Mouse (Mus musculus) stomach, embryonic 14.5 days (tissue): ENCODE data around the gene Tph1. TPM values are rescaled to one million over a fixed set of nuclear protein-coding genes. Genes with fewer than 3 reads are reported as not detected.
A peak's percentile ranks its signal among the peaks of the same experiment; 100 is the strongest.

Source experiments
- ATAC-seq: fragments of 200-750 bp; cut with Nextera tagmentation; 2 replicates; pipeline ENCODE4 v1.8.0; 2017; ENCODE audit warnings: low read depth, moderate TSS enrichment; ENCODE audit not compliant: insufficient number of reproducible peaks, insufficient read depth, low FRiP score
- H3K27ac ChIP-seq: fragments of 300-500 bp; sonication (generic); 2 replicates; pipeline ENCODE4 v1.5.1; 2014; ENCODE audit warnings: mild to moderate bottlenecking, low read length, moderate library complexity, mixed read lengths
- H3K27me3 ChIP-seq: fragments of 300-500 bp; sonication (generic); 2 replicates; pipeline ENCODE4 v1.6.1; 2014; ENCODE audit warnings: low read length, control low read depth, mixed read lengths; ENCODE audit not compliant: control insufficient read depth, insufficient read depth
- H3K36me3 ChIP-seq: fragments of 300-500 bp; sonication (generic); 2 replicates; pipeline ENCODE4 v1.6.1; 2014; ENCODE audit warnings: mild to moderate bottlenecking, control low read depth, low read length, moderate library complexity, mixed read lengths; ENCODE audit not compliant: control insufficient read depth, insufficient read depth
- H3K4me1 ChIP-seq: fragments of 300-500 bp; sonication (generic); 2 replicates; pipeline ENCODE4 v1.6.1; 2014; ENCODE audit warnings: low read length, control low read depth, mixed read lengths; ENCODE audit not compliant: control insufficient read depth, insufficient read depth
- H3K4me2 ChIP-seq: fragments of 300-500 bp; sonication (generic); replicated peaks from 2 replicates; pipeline ENCODE4 v1.6.1; 2014; ENCODE audit warnings: low read depth, low read length, control low read depth
- H3K4me3 ChIP-seq: fragments of 300-500 bp; sonication (generic); 2 replicates; pipeline ENCODE4 v1.5.1; 2014; ENCODE audit warnings: low read depth, low read length, control low read depth
- H3K9ac ChIP-seq: fragments of 300-500 bp; sonication (generic); replicated peaks from 2 replicates; pipeline ENCODE4 v1.6.1; 2014; ENCODE audit warnings: low read depth, mild to moderate bottlenecking, control low read depth, low read length, moderate library complexity, mixed read lengths
- H3K9me3 ChIP-seq: fragments of 300-500 bp; sonication (generic); 2 replicates; pipeline ENCODE4 v1.6.1; 2016; ENCODE audit warnings: low read depth, low read length, control low read depth; ENCODE audit not compliant: control insufficient read depth
- WGBS: fragments of 180-500 bp; shearing (Covaris S2); extraction: QIAGEN DNeasy Blood & Tissue Kit; methylation state at CpG from one replicate; pipeline ENCODE4 v1.1.7; 2014; 5-methylcytosine and 5-hydroxymethylcytosine counted together
- polyA plus RNA-seq: library from polyadenylated mRNA; unstranded; fragments of >200 nt; fragmentation: Nextera tagmentation; extraction: Ambion mirVana; gene quantifications from 2 replicates; pipeline ENCODE4 v1.2.1, GENCODE M21; 2014

Gene Tph1
- polyA plus RNA-seq, 1 experiment from 2014 or later, result not detected

DNA sequence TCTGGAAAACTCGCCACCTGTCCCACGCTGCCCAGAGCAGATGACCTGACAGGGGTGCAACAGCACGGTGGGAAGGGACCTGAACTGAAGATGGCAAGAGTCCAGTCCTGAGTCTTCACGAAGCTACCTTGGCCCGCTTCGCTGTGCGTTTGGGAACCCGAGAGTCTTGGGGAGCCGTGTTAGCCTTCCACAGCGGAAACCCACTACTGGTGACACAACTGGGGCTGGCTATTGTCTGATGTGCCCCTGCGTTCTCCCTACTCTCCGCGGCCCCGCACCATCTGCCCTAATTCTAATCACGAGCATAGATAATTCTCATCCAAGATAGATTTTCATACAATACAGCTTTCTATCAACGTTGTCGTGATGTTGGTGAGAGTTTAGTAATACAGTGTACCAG is 32.3 kb downstream of the Tph1 start:
- H3K9ac ChIP-seq, result peak overlapping the region; percentile 10; the same call in 1 of the 2 replicates
- H3K4me1 ChIP-seq, result 0 out of 2 replicates have a peak, but pooled peaks cover 4% of the 10 kb centered on the region
- H3K4me3 ChIP-seq, result peak overlapping the region; percentile 64
- H3K36me3 ChIP-seq, result no peaks in the 10 kb centered on the region
- no peak overlapping the region for H3K27ac ChIP-seq
- no peak; the same call in 1 of the 2 replicates for ATAC-seq
- no peaks in the 10 kb centered on the region for H3K27me3 ChIP-seq
- peak overlapping the region; percentile 91 for H3K4me2 ChIP-seq
- no peaks in the 10 kb centered on the region for H3K9me3 ChIP-seq
- 16% methylated on average over 17 of the region's 17 CpGs for WGBS

DNA sequence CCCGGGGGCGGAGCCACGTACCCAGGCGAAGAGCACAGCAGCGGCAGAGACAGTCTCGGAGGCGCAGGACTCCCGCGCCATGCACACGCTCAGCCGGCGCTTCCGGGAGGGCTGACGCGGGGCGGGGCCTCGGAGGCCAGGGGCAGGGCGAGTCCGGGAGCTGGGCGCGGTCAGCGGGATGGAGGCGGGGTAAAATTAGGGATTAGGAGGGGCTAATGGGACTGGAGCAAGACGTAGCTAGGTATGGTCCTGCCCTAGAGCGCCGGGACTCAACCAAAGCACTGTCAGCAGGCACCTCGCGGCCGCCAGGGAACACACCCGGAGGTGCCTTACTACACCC is 32.7 kb downstream of the Tph1 start, which contains the start of gene Sergef:
Sergef (minus strand) TSS at position 116 of the 340 bp plus-strand sequence.
- H3K4me2 ChIP-seq, result peak within 1 kb of the TSS; percentile 91
- ATAC-seq, result peak; percentile 93
- H3K4me1 ChIP-seq, result 0 out of 2 replicates have a peak, but pooled peaks cover 4% of the 10 kb centered on the region
- no peaks in the 10 kb centered on the region for H3K36me3 ChIP-seq
- H3K4me3 ChIP-seq, result peak within 1 kb of the TSS; percentile 64
- no peaks in the 10 kb centered on the region for H3K27me3 ChIP-seq
- no peaks in the 10 kb centered on the region for H3K9me3 ChIP-seq
- H3K9ac ChIP-seq, result peak within 1 kb of the TSS; percentile 71
- WGBS, result under 1% methylated on average over 30 of the region's 30 CpGs
- peak within 1 kb of the TSS; percentile 33; the same call in 1 of the 2 replicates for H3K27ac ChIP-seq

- Histone ChIP-seq H3K36me3 (no peaks in the 10 kb centered on the region), H3K4me3 (peak overlapping the region; percentile 64), H3K4me2 (peak overlapping the region; percentile 91), H3K27me3 (no peaks in the 10 kb centered on the region), H3K27ac (peak overlapping the region; percentile 33; the same call in 1 of the 2 replicates), H3K4me1 (0 out of 2 replicates have a peak, but pooled peaks cover 4% of the 10 kb centered on the region), H3K9me3 (no peaks in the 10 kb centered on the region), H3K9ac (peak overlapping the region; percentile 71)
- ATAC-seq, result peak; percentile 24; the same call in 1 of the 2 replicates
- 7% methylated on average over 32 of the region's 32 CpGs for WGBS
These were observed 33.2 kb downstream of the Tph1 start for GRCm38 (mm10) chr7:46638889-46639691.

DNA sequence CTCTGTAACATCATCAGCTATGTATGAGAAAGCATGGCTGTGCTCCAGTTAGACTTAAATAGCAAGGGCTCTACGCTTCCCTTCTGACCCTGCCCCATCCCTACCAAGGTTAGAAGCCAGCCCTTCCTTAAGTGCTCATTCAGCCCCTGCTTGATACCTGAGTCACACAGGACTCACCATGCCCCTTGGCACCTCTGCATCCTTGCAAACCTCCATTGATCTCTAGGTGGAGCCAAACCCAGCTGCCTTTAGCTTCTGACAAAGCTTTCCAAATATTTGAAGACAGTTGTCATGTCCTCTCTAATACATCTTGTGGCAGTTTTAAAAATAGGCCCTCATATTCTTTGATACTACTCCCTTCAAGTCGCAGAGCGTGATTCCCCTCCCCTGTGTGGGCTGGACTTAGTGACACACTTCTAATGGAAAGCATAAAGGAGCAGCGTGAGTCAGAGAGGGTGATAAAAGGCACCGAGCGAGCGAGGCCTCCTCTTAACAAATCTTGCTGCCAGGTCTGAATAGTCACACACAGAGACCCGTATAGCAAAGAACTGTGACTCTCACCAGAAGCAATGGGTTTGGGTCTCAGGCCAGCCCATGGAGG is 43.9 kb downstream of the Tph1 start:
- Histone ChIP-seq H3K4me3 (no peak overlapping the region), H3K4me1 (no peaks in the 10 kb centered on the region), H3K4me2 (no peak overlapping the region), H3K9me3 (no peaks in the 10 kb centered on the region), H3K36me3 (peaks cover 5% of the 10 kb centered on the region; the same call in 1 of the 2 replicates), H3K27ac (no peak overlapping the region), H3K9ac (no peak overlapping the region), H3K27me3 (no peaks in the 10 kb centered on the region)
- 72% methylated on average over 8 of the region's 8 CpGs for WGBS
- ATAC-seq, result no peak

- Histone ChIP-seq H3K36me3 (peaks cover 2% of the 10 kb centered on the region), H3K9me3 (no peaks in the 10 kb centered on the region), H3K27me3 (no peaks in the 10 kb centered on the region), H3K27ac (no peak overlapping the region), H3K4me1 (no peaks in the 10 kb centered on the region), H3K4me2 (no peak overlapping the region), H3K4me3 (no peak overlapping the region), H3K9ac (no peak overlapping the region)
- WGBS, result 83% methylated on average over 2 of the region's 3 CpGs
- no peak for ATAC-seq
These were observed 48.4 kb downstream of the Tph1 start for GRCm38 (mm10) chr7:46623979-46624378.

DNA sequence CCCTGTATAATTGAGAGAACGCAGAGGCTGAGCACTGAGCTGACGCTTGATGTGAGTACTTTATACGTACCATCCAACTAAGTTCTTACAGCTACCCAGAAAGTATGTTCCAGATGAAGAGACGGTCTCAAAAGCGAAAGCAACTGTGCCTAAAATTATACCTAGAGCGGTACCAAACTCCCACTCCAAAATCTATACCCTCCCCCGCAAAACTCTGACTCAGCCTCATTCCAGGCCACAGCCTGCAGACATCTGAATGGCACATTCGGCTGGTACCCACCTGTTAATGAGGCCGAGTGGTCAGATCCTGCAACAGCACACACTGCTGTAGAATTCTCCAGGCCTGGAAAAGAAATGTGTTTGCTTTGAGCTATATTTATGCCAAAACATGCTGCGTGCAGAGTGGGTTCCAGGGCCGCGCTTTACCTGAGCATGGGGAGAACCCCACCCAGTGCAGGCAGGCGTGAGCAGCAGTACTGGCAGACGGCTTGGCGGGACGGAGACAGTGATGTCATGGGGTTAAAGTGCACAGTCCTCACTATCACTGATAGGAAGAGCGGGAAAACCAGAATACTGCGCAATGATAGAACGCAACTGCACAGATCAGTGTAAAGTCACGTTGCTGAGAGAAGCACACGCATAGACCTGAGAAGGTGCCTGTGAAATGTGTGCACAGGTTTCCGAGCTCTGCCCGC is 53.8 kb downstream of the Tph1 start:
- no peak for ATAC-seq
- H3K4me3 ChIP-seq, result no peak overlapping the region
- H3K4me1 ChIP-seq, result no peaks in the 10 kb centered on the region

DNA sequence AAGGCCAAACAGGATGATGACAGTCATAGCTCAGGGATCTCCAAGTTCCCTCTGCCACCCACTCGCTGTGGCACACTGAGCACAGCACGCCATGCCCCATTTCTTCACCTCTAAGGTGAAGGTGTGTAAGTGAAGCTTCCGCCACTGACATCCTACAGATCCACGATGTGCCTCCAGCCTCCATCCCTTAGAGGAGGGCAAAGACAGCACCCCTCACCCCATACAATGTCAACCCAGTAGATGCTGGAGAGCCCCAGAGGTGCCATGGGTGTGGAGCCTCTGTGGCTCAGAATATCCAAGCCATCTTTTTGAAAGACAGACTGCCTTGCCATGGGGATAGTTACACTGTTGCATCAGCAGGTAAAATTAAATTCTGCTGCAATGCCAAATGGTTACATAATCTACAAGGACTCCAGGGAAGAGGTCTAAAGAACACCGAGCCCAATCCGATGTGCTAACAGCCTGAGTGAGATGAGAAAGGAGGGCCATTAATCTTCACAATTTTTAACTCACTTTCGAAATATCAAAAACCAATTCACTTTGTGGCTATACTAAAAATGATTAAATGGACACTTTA is 55.8 kb downstream of the Tph1 start:
- 85% methylated on average over 7 of the region's 7 CpGs for WGBS
- H3K4me2 ChIP-seq, result no peak overlapping the region
- H3K4me1 ChIP-seq, result no peaks in the 10 kb centered on the region

More for the DNA sequence above, 53.8 kb downstream of the Tph1 start:
- Histone ChIP-seq H3K9ac (no peak overlapping the region), H3K9me3 (no peaks in the 10 kb centered on the region), H3K27me3 (no peaks in the 10 kb centered on the region), H3K36me3 (peaks cover 2% of the 10 kb centered on the region), H3K27ac (no peak overlapping the region), H3K4me2 (no peak overlapping the region)
- 92% methylated on average over 23 of the region's 23 CpGs for WGBS

More for the DNA sequence above, 55.8 kb downstream of the Tph1 start:
- peaks cover 2% of the 10 kb centered on the region for H3K36me3 ChIP-seq
- H3K27me3 ChIP-seq, result no peaks in the 10 kb centered on the region
- ATAC-seq, result no peak
- no peak overlapping the region for H3K27ac ChIP-seq
- no peak overlapping the region for H3K4me3 ChIP-seq
- H3K9me3 ChIP-seq, result no peaks in the 10 kb centered on the region
- no peak overlapping the region for H3K9ac ChIP-seq
